Mouse (Mus musculus): ENCODE measurements around the gene Gm49027.
"Not testable (repeated sequence)": the region's sequence is repeated elsewhere in the genome, so short reads cannot be mapped to it uniquely, and the experiment has no call there.

Gene Gm49027

DNA sequence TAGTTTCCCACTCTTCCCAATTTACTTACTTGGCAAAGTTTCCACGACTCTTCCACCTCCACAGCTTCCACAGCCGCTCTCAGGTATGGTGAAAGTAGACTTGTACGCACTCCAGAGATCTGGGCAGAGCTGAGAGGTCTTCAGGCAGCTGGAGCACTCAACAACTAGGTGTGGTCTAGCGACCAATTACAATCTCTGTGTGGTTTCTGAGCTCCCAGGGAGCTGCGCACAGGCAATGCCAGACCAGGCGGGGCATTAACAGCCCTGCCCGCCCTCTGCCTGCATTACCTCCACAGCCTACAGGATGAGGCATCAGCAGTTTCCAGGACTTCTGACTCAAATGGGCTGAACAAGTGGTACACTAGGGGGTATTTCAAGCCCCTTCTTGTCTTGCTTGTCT lies at the start of gene Gm49027:
Gene Gm49027 (minus strand): TSS at position 208 of the 400 bp plus-strand sequence.
- no peak for DNase-seq (ENCODE audit: low read depth)

- DNase-seq (ENCODE audit: low read depth) = no peak
These were observed 48.1 kb upstream of the Gm49027 start for GRCm38 (mm10) chr5:123573362-123573761.

DNA sequence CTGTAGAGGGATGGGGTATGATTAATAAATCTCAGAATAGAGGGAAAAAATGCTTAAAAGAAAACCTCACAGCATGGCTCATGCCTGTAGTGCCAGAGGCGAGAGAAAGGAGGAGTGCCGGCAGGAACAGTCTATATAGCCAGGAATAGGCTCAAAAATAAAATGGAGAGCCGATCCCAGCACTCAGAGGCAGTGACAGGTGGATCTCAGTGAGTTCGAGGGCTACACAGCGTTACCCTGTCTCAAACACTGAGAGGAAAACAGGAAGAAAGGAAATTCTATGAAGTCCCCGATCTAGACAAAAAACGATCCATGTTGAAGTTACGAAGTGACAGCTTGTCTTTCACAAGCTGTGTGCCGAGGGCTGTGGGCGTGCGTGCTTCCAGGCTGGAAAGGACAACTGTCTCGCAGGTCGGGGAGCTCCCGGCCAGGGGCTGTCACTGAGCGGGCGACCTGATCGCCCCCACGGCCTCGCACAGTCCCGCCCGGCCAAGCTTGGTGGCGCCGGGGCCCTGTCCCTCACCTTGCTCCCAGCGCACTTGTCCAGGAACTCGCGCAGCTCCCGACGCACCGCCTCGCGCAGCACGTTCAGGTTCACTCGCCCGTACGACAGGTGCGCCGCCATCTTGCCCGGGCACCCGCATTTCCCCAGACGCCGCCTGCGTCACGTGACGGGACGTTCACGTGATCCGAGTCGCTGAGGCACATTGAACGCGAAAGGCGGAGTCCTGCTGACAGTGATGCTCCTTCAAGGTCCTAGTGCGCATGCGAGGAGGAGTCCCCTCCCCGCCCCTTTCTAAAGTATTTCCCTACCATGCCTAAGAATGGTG lies 47.3 kb upstream of the Gm49027 start, which contains the start of gene Vps33a:
Gene Vps33a (minus strand): TSS at position 682 of the 830 bp plus-strand sequence.
- peak; percentile 98 for DNase-seq (ENCODE audit: low read depth)

DNA sequence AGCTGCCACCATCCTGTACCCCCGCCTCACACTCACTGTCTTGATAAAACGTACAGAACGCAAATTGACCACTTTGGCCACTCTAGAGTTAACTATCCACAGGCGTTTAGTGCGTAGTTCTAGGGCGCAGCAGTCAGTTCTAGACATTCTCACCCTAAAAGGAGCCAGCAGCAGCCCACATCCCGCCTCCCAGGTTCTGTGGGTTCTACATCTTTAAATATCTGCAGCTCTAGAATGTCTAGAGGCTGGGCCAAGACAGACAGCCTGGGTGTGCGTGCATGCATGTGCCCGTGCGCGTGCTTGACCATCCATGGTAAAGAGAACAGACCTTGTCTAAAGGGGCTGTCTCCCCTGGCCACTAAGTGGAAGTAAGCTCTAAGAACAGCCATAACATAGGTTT lies 35.8 kb upstream of the Gm49027 start:
- no peak for DNase-seq (ENCODE audit: low read depth)

DNA sequence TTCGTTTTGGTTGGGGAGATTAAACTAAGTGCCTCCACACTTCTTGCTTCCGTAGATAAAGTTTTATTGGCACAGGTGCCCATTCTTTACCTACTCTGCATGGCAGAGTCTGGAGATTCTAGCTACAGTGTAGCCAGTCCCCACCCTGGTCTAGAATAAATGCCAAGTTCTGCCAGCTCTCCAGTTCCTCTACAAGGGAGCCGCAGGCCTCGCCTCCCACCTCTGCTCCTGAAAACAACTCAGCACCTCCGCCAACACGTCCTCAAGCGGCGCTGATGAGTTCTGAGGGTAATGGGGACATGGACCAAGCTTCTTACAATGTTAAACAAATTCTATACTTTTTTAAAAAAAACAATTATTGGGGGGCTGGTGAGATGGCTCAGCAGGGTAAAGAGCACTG lies 34.3 kb upstream of the Gm49027 start:
- DNase-seq (ENCODE audit: low read depth) = no peak

- DNase-seq (ENCODE audit: low read depth) = no peak
These were observed 31.2 kb upstream of the Gm49027 start for GRCm38 (mm10) chr5:123556451-123556850.

GRCm38 (mm10) chr5:123555693-123556092 lies 30.4 kb upstream of the Gm49027 start:
- no peak for DNase-seq (ENCODE audit: low read depth)

DNA sequence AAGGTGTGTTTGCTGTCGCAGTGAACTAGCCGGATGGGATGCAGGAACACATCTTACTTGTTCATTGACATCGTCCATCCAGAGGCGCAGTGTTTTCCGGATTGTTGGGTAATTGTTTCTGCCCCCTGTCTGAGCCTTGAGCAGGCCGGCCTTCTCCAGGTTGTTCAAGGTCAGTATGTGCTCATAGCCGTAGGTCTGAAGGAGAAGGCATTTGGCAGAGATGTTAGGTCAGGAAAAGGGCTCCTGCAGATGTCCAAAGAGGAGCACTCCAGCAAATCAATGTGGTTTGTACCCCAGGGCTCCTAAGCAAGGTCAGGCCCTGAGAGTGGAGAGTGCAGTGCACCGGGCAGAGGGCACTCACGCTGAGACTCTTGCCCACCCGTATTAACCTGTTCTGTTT lies 8.5 kb upstream of the Gm49027 start:
- DNase-seq (ENCODE audit: low read depth) = no peak

GRCm38 (mm10) chr5:123530056-123530455 lies 4.8 kb upstream of the Gm49027 start:
- no peak for DNase-seq (ENCODE audit: low read depth)

- no peak for DNase-seq (ENCODE audit: low read depth)
These were observed 3.4 kb upstream of the Gm49027 start for GRCm38 (mm10) chr5:123528641-123529040.

DNA sequence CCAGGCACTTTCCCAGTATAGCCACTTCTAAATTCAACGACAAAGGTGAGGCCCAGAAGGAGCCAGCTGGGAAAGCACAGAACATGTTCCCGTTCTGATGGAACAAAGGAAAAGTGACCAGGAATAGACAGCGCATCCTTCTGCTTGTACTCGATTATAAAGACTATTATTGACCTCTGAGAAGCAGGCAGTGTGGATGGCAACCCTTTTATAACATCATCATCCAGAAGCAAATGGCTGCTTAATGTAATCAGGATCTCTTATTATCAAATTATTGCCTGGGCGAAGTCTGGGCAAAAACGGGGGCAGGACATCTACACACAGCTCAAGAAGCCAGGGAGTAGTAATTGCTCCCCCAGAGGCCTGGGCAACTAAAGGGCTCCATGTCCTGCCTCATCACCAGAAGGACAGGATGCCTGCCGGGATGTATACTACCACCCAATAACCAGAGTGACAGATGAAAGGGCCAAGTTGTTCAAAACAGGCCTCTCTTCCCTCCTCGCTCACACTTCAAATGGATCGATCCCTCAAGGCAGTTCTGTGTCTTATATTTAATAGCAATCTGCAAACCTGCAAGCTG lies 718 bp upstream of the Gm49027 start:
- no peak for DNase-seq (ENCODE audit: low read depth)

DNA sequence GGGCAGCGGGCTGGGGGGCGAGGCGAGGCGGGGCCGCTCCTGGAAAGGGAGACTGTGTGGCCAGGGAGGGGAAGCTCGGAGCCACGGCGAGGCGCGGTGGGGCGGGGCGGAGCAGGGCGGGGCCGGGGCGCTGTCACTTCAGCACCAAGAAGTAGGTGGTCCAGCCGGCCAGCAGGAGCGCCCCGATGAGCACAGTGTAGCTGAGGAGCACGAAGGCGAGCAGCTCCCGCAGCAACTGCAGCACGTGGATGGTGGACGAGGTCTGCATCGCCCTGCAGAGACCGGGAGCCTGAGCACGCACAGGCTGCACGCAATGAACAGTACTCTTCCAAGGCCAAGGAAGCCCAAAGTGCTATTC lies 916 bp downstream of the Gm49027 start:
- peak; percentile 69 for DNase-seq (ENCODE audit: low read depth)

- DNase-seq (ENCODE audit: low read depth) = peak; percentile 95
These were observed 1.4 kb downstream of the Gm49027 start, which contains the start of gene Diablo for GRCm38 (mm10) chr5:123523692-123524392. TSS of gene Diablo (minus strand) at chr5:123524176.

DNA sequence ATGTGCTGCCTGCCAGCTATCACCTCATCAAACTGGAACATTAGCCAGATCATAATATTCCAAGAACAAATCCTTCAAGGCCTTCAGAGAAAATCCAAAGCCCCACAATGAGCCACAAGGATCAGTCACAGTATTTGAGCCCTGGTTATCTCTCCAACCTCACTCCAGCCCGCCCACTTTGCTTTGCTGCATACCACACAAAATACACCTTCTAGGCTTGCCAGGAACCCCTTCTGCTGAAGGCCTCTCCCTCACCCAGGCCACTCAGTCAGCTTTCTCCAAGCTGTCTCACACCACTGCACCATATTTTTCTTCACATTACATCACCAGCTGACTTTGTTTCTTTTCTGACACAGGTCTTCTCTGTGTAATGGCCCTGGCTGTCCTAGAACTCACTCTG lies 3.1 kb downstream of the Gm49027 start:
- no peak for DNase-seq (ENCODE audit: low read depth)

DNA sequence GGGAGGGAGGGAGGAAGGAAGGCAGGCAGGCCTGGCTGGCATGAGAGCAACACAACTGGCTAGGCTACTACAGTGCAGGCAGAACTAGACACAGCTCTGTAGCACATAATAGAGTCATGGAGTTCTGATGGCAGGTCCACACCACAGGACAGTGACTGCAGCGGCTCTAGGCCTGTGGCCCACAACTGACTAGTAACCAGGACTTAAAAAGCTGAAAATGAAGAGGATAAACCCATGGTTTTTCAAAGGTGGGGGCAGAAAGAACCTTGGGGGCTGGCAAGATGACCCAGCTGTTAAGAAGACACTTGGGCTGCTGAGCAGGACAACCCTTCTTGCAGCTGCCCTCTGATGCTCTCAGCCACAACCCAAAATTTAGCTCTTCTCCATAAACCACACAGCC lies 3.7 kb downstream of the Gm49027 start:
- DNase-seq (ENCODE audit: low read depth) = no peak

GRCm38 (mm10) chr5:123520666-123521065 lies 4.6 kb downstream of the Gm49027 start:
- no peak for DNase-seq (ENCODE audit: low read depth)

DNA sequence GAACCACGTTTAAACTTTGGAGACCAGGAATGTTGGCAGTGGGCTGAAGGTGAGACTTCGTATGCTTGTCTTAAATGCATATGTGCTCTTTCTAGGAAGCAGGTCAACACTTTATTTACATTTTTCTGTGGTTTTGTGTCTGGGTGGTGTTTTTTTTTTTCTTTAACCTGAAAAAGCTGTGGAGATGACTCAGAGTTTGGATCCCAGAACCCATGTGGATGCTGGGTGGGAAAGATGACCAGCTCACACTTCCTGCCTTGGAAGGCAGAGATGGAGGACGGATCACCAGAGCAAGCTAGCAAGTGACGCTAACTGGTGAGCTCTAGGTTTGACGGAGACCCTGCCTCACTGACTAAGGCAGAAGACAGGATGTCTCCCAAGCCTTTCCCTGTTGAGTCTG lies 10.4 kb downstream of the Gm49027 start:
- DNase-seq (ENCODE audit: low read depth) = no peak

- DNase-seq (ENCODE audit: low read depth) = no peak
These were observed 13.2 kb downstream of the Gm49027 start for GRCm38 (mm10) chr5:123512102-123512501.

- DNase-seq (ENCODE audit: low read depth) = not testable (repeated sequence)
These were observed 13.9 kb downstream of the Gm49027 start for GRCm38 (mm10) chr5:123511426-123511825.

GRCm38 (mm10) chr5:123510160-123510559 lies 15.1 kb downstream of the Gm49027 start, which contains the start of gene B3gnt4:
TSS of gene B3gnt4 (plus strand) at chr5:123510460.
- no peak for DNase-seq (ENCODE audit: low read depth)

DNA sequence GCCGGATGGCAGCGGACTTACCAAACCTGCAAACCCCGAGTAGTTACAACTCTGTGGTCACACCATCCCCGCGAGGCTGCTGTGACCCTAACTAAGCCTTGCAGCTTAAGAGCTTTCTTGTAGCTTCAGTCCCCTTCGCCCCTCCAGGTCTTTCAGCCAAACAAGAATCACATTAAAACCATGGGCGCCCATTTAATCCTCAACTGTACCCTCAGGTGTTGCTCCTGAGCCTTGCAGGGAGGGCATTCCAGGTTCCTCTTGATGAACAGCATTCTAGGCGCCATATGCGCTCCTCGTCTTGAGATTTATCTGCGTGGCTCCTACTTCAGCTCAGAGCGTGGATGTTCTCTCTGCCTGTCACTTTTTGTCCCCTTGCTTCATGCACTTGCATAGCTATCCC lies 16.4 kb downstream of the Gm49027 start:
- DNase-seq (ENCODE audit: low read depth) = no peak

GRCm38 (mm10) chr5:123507936-123508723 lies 17.2 kb downstream of the Gm49027 start:
- DNase-seq (ENCODE audit: low read depth) = peak; percentile 81

Measured in c-Kit-positive CD71-negative TER-119-negative erythroid progenitor cells, embryonic 14.5 days (primary cell).